Mouse (Mus musculus) adrenal gland, adult (tissue): Measurements from ENCODE around the gene Git1.

ENCODE experiments used
- DNase-seq, 2 experiments: peaks; one replicate each; pipeline ENCODE4 v3.0.0; 2022 to 2023; ENCODE audit warnings: low spot score in 1 of 2; ENCODE audit not compliant: inconsistent age in 2 of 2

The Git1 gene

DNA sequence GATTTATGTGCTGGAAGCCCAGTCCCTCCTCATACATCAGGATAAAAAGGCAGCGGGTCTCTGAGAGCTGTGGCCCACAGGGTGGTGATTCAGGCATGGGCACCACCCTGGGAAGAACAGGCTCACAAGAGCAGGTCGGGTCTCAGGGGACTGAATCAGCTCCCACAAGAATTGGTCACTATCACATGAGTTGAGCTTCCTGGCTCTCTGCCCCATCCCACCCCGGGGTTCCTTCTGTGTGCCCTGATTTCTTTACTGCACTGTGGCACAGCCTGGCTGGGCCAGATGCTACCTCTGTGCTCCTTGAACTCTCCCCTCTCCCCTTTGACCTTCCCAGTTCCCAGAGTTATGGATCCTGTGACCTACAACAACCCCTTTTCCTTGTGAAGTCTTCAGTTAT lies 10.3 kb upstream of the Git1 start:
- DNase-seq, result peak in 1 of 2 experiments; percentile 18

DNA sequence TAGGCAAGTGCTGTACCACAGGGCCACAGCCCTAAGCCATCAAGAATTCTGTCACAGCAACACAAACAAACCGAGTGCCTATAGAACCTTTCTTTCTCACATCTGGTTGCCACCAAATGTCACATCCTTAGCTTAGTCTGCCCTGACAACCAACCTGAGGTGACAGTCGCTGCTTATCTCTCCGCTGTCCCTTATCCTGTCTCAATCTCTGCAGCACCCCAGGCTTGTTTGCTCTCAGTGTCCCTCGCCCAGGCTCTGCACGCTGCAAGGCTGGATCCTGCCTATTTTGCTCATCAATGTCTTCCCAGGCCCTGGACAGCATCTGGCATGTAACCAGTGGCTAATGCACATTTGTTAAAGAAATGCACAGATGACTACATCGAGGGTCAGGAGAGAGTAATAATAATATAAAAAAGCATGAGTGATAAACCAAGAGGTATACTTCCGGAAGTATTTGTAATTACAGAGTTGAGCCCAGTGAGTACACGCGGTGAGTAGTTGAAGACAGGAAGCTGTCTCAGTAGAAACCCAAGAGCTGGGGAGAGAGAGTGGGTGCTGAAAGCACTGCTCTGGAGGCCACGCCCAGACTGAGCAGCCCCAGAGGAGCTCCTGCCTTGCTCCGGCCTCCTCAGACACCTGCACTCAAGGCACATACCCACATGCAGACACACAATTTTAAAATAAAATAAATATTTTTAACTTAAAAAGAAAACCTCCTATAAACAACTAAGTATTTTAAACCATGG lies 9.7 kb upstream of the Git1 start:
- peak in 1 of 2 experiments; percentile 24 for DNase-seq

DNA sequence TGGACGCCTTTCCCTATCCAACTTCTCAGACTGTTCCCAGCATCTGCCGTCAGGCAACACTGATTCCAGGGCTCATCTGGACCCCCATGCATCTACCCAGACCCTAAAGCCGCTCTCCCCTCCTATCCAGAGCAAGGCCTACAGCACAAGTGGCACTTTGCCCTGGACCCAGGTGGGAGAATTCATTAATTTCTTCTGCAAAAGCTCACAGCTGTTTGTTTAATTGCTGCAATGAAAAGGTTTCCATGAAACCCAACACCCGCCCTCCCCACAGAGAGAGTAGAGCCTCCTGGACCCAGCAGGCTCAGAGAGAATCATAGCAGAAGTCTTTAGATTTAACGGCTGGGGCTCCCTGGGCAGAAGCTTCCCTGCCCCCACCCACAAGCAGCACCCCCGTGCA lies 8.1 kb upstream of the Git1 start:
- no peak for DNase-seq

DNA sequence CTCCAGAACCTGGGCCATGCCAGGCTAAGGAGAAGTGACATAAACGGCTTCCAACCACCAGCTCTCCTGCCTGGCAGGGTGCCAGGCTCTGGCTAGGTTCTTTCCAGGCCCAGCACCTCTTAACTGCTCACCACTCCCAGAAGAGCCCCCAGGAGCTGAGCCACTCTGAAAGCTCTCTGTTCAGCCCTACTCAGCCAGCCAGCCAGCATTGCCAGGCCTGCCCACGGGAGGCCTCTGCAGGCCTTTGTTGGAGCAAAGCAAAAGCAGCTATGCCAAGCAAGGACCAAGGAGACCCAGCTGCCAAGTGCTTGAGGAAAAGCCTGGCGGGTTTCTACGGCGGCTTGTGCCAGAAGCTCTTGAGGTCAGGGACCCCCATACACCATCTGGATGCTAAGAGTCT lies 6.6 kb upstream of the Git1 start:
- peak in 1 of 2 experiments; percentile 54 for DNase-seq

DNA sequence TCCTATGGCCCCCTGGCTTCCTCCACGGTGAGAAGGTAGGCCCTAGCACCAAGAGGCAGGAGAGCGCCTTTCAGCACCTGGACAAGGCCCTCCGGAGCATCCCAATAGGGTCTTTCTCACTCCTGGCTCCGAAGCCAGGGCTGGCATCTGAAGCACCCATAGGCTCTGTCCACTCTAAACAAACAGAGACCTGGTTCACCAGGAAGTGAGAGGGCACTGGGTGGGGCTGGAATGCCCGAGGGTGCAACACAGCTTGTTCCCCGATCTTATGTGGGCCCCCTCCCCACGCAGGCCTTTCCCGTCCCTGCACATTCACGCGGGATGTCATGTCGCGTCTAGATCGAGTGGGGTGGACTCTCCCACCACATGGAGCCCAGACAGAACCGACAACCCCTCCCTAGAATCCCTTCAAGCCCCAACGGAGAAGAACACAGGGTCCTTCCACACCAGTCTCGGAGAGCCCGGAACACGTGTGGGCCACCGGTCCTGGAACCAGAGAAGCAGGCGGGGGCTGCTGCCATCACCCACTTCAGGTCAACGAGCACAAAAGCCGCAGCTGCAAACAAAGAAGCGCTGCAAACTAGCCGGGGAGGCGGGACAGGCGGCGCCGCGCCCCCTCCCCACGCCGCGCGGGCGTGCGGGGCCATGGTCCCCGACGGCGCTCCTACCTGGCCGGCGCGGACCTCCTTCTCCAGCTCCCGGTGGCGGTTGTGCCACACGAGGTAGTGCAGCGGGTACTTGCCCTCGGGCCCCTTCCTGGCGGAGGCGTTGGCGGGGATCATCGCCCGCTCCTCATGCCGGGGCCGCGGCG lies 4.4 kb upstream of the Git1 start:
- DNase-seq, result peak; percentile 45 to 74

DNA sequence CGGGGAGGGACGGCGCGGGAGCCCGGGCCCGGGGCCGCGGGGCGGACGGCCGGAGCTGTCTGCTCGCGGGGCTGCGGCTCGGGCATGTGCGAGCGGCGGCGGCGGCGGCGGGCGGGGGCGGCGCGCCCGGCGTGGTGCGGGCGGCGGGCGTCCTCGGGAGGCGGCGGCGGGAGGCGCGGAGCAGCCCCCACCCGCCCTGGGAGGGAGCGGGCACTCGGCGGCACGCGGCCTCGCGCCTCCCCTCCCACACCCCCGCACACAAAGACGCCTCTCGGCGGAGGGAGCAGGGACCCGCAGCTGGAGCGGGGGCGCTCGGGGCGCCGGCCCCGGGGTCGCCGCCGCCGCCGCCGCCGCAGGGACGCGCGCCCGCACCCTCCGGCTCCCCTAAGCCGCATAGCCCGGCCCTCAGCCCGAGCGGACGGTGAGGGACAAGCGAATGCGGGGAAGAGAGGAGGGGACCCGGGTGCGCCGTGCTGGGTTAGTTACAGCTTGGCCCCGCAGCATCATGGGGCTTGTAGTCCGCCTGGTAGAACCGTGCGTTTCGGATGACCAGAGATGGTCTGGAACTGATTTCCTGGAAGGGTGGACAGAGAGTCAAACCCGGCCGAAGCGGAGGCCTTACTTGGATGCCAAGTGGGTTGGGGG lies 3.6 kb upstream of the Git1 start, which contains the start of gene Ankrd13b:
TSS of gene Ankrd13b (minus strand) at position 88 of the 645 bp plus-strand sequence.
- DNase-seq, result peak; percentile 80 to 93

DNA sequence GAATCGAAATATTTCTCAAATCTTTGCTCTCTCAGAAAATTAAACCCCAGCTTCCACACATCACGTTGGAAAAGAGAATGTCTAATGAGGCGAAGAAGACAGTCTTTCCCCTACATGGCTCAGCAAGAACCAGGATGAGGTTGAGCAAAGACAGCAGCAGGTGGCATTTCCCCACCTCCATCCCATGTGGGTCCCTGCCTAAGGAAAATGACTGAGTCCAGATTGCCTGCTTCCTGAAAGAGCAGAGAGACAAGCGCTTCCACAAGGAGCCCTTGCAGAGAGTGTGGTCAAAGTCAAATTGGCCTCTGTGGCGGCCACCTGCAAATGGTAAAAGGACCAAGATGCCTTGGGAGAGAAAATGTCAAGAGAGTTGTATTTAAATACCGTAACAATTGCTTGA lies 2.9 kb upstream of the Git1 start:
- DNase-seq, result peak in 1 of 2 experiments; percentile 48

DNA sequence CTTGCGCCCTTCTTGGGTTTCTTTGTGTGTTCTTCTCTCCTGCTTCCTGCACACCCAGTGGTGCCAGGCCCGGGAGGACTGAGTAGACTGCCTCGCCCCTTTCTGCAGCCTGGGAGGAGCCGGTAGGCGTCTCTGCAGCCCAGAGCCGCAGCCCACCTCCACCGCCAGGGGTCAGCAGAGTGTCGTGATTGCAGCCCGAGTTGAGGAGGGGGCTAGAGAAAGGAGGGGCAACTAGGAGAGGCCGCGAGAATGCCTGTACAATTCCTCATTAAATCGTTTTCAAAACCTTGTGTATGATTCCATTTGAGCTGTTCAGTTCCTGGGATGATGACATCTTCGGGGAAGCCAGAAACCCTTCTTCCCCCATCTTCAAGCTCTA lies 2.2 kb upstream of the Git1 start:
- peak; percentile 89 to 95 for DNase-seq

DNA sequence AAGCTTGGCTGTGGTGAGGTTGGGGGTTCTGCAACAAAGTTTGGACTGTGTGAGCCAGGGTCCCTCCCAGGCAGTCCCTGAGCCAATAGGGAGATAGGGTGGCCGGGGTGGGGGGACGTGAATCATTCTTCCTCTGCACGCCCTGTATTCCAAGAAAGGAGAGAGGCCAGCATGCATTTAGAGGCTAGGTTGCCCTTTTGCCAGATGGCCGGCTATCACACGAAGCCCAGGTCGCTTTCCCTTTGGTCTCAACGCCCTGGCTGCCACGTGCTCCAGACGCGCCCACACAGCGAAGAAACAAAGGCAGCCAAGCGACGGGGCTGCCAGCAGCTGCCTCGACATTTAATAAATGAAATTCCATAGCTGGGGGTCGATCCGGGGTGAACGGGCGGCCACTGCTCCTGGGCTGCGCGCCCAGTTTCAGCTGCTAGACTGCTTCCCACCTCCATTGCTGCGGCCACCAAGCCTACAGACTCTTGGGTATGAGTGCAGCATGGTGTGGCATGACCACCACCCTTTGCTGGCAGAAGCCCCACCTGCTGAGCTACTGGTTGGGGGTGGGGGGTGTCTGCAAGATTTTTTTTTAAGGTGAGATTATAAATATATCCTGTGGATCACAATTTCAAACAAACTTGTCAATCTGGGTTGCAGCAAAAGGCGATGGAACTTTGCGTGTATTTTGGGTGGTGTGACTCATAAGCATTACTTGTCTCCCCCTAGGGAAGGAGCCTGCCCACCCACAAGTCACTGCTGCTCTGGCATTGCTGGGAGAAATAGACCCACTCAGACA lies 1.7 kb upstream of the Git1 start:
- DNase-seq, result peak; percentile 75 to 91

DNA sequence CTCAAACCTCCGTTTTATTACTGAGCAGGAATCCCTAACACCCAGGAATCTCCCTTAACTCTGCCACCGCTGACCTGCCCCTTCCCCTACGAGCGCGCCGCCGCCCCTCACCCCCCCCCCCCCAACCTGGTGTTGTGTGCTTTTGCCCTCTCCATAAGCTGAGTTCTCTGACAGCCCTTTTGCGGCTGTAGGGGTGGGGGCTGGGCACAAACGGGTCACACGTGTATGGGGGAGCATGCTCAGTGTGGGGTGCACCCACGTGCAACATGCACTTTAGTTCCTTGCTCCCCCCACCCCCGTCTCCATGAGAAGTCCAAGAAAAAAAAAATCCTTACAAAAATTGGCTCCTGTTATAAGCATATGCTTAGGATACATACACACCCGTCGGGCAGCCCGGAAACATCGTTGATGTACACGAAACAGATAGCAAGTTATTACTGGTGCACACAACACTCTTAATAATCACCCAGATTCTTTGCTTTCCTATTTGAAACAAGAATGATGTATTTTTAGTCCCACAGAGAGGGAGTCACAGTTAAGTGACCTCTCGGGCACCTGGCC lies 971 bp upstream of the Git1 start:
- DNase-seq, result peak in 1 of 2 experiments; percentile 49

DNA sequence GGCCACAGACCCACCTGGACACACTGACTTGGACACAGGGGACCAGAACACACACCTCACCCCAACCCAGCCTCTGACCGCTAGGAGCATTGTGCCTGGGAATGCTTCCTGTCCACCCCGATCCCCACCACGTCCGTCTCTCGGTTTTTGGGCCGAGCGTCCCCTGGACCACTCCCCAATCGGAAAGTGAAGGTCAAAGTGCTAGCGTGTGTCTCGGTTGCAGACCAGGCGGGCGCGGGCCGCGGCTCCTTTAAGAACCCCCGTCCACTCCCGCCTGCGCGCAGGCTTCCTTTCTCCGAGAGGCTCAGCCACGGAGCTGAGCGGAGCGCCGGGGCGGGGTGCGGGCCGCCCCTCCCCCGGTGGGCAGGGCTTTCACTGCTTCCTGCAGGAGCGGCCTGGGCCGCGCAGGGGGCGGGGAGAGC lies 440 bp upstream of the Git1 start:
- peak; percentile 96 to 97 for DNase-seq

DNA sequence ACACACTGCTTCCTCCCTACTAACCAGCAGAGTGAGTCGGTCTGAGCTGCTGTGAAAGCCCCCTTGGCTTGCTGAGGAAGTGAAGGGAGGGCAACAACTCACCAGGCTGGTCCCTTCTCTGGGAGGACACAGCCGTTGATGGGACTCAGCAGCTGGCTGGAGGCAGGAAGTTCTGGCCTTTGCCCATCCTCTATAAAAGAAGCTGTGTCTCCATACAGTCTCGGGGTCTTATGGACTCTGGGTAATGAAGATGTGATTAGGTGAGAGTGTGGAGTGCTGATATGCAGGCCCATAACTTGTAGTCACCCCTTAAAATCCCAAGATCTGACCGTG lies 948 bp downstream of the Git1 start:
- peak in 1 of 2 experiments; percentile 33 for DNase-seq

DNA sequence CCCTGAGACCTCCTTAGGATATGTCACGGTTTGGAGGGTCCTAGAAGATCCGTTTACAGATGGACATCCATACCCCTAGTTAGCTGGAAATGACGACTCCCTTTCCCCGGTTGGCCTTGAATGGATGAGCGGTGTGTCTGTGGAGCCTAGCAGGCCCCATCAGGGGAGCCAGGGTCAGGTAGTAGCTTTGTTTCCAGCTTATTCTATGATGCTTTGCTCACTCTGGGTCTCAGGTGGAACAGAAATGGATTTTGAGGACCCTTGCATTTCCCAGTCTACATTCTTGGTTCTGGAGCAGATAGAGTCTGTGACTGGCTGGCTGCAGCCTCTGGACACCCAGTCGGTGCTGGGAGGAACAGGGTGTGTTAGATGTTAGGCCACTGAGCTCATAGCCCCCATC lies 1.4 kb downstream of the Git1 start:
- DNase-seq, result peak in 1 of 2 experiments; percentile 47

DNA sequence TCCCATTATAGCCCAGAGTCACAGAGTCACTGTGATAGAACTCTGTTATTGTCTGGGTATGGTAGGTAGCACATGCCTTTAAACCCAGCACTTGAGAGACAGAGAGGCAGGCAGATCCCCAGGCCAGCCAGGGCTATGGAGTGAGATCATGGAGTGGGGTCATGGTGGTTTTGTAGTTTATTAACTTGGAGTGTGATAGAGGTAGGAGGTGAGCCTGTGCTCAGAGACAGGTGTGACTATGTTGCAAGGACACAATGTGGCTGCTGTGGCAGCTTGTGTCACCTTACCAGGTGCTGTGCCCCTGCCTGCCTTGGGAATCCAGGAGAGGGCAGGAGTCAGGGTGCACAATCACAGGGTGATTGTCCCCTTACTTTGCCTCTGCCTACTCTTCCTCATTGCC lies 2.1 kb downstream of the Git1 start:
- no peak for DNase-seq

DNA sequence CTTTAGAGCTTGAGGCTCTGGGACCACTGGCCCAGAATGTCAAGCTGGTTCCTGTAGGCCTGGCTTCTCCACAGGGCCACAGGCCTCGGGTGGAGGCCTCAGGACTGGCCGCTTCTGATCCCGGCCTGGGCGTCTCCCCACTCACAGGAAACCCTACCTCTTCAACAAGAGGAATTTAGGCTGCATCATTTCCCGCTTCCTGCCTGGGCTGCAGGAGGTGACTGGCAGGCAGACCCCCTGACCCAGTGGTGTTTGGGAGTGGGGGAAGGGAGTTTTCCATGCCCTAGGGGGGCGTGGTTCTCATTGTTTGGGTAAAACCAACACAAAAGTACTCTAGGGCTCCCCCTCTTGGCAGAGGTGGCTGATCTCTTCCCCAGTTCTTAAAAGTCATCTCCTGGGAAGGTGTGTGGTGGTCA lies 4.0 kb downstream of the Git1 start:
- peak; percentile 75 to 88 for DNase-seq

DNA sequence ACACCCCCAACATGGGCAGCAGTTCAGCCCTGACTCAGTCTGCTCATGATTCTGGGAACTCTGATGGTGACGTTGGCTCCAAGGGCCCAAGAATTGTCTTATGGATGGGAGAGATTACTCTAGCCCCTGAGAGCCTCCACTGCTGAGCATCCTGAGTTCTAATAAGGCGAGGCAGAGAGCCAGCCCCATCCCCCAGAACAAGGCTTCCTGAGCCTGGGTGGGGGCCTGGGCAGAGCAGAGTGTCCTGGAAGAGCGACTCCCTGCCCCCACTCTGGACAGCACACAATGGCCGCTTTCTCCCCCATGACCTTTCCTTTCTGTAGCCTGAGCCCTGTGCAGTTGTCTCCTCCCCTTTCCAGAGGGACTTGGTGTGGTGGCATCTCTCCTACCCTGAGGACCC lies 4.5 kb downstream of the Git1 start:
- peak in 1 of 2 experiments; percentile 48 for DNase-seq

DNA sequence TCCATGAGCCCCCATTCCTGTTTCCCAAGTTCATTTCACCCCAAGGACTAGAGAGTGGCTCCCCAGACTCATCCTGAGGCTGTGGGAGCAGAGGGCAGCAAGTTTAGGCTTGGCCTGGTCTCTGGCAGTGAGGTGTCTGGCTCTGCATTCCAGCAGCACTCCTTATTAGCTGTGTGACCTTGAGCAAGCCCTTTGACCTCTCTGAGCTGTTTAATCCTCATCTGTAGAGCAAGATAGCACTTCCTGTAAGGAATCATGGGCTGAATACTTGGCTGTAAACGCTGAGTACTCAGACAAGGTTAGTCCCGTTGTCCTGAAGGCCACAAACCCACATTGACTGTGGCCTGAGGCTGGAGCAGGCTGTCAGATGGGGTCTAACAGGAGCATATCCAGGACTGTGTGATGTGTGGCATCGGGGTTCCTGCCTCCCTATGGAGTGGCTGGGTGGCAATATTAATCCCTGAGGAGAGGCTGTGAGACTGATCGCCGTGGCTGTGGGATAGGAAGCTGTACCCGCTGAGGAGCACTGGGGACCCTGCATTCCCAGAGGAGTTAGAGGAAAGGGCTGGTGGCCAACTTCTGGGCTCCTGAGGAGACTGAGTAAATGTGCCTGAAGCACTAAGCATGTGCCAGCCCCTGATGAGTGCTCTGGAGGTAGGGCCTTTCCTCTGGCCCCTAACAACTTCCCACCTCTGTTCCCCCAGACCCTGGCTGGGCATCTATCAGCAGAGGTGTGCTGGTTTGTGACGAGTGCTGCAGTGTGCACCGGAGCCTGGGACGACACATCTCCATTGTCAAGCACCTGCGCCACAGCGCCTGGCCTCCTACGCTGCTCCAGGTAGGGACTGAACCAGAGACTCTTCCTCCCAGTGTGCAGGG lies 5.1 kb downstream of the Git1 start:
- DNase-seq, result peak; percentile 51 to 74

DNA sequence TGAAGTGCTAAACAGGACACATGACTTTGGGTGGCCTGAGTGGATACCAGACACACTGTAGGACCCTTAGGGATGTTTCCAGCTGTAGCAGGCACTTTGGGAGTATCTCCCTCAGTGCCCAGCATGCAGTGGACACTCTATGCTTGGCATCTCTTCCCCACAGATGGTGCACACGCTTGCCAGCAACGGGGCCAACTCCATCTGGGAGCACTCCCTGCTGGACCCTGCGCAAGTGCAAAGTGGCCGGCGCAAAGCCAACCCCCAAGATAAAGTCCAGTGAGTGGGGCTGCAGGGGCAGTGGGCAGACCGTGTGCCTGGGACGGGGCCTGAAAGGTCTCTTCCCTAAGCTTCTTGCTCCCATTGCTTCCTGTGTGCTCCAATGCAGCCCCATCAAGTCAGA lies 6.0 kb downstream of the Git1 start:
- DNase-seq, result peak in 1 of 2 experiments; percentile 27
